Mouse (Mus musculus) liver (tissue): Measurements from ENCODE around the gene Dennd2a.

Source experiments
- DNase-seq: peaks from one replicate; pipeline ENCODE4 v3.0.0-alpha.2; 2020; ENCODE audit warnings: mixed read lengths

Gene Dennd2a

DNA sequence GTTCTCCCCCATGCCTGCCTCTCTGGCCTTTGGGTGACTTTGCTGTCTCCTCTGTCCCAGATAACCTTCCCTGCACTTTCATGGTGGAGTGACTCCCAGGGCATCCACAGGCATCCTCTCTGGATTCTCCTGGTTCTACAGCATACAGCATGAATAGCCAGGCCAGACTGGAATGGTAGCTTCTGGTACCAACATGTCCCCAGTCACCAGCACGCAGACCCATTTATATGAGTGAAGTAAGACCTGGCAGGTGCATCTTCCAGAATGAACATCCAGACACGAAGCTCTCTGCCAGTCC is 2.1 kb downstream of the Dennd2a start:
- DNase-seq: no peak

DNA sequence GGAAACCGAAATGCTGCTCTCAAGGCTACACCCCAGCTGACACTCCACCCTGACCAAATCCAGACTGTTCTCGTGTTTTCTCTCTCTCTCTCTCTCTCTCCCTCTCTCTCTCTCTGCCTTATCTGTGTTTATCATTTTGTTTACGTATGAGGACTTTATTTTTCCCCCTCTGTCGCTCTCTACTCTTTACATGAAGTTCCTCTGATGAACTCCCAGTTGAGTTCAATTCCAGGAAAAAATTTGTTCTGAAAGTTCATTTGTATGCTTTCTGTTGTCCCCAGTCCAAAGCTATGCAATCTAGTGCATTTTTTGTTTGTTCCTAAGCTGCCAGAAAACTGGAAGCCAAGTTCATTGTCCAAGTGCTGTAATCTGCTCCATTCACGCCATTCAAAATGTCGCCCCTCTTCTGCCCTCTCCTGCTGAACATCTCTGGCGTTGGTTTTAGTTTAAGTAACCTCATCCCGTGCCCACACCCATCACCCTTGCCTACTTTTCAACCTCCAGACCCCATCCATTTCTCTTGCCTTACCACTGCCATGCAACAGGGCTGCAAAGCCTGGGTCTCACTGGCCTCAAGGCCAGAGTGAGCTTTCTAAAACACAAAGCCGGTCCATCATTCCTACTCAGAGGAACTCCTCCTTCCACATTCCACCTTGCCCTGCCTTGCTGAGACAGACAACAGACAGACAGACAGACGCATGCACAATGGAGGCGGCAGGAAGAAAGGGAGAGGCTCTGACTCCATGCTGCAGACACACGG is 2.6 kb downstream of the Dennd2a start:
- no peak for DNase-seq

DNA sequence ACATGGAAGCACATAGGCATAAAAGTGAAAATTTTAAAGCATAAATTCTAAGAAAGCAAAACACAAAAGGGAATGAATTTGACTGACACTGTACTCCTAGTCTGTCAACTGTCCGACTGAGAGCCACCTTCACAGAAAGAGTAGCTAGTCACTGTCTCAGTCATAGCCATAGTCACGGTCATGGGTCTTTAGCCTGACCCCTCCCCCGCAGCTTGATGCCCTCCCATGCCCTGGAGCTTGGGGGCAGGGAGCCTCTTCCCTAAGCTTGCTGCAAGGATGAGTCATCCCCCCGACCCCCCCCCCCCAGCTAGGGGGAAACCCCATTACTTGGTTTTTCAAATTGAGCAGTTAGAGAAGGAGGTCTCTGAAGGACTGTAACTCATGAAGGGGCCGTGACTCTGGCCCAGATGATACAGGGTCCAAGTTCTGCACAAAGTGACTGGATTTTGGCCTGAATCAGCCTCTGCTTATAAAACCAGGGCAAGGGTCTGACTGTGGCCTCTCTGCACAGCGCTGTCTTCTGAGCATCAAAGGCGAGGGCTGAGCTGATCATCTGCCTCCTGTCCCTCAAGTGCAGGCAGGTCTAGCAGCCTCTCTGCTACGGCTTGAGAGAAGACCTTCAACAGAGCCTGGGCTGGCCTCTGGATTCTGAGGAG is 5.6 kb downstream of the Dennd2a start:
- no peak for DNase-seq

DNA sequence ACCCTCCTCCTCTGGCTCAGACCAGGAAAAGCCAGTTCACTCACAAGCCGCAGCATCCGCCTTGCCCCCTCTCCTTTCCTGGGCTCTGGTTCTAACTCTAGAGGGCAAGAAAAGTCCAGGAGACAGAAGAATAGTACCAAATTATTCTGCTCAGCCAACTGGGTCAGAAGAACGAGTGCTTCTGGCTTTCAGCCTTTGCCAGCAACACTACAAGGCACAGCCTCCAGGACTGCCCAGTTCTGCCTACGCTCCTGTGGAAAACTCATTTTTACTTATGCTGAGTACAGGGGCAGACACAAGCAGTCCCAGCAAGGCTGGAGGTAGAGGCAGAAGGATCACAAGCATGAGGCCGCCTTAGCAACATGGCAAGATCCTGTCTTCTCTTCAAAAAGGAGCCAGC is 9.6 kb downstream of the Dennd2a start:
- no peak for DNase-seq

DNA sequence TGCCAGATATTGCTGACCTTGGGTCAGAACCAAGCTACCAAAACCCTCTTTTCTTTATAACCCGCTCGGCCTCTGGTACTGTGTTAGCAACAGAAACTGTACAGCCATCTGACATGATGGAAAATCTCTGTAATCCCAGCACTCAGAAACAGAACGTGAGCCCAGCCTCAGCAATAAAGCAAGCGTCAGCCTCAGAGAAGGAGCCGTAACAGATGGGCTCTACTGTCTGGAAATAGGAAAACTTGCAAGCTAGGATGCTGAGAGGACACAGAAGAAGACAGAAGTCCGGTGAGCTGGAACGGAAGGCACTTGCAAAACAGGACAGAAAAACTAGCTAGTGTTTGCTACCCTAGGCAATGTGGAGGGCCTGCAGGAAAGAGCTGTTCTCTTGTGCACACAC is 12.2 kb downstream of the Dennd2a start:
- DNase-seq: no peak

DNA sequence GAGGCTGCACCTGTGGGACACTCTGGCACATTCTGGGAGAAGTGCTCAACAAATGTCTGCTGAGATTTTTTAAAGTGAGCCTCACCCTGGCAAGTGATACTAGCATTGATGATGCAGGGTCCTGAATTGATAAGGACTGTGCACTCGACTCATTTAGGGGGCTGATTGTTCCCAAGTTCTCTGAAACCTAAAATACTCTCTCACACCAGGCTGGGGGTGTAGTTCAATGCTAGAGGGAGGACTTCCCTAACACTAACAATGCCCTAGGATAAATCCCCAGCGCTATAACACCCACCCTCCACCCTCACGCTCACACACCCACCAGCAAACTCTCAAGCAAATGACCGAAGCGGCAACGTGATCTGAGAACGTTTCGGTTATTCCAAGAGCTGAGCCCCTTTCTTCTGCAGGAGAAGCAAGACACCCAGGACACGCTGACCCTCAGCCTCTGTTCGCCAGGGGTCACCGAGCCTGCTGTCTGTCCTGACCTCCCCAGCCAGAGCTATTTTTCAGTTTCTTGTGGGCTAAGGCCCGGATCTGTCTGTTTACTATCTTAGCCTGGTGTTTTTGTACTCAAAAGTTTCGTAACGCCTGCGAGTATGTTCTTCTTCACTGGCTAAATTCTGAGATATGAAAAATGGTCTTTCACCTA is 13.8 kb downstream of the Dennd2a start:
- no peak for DNase-seq

DNA sequence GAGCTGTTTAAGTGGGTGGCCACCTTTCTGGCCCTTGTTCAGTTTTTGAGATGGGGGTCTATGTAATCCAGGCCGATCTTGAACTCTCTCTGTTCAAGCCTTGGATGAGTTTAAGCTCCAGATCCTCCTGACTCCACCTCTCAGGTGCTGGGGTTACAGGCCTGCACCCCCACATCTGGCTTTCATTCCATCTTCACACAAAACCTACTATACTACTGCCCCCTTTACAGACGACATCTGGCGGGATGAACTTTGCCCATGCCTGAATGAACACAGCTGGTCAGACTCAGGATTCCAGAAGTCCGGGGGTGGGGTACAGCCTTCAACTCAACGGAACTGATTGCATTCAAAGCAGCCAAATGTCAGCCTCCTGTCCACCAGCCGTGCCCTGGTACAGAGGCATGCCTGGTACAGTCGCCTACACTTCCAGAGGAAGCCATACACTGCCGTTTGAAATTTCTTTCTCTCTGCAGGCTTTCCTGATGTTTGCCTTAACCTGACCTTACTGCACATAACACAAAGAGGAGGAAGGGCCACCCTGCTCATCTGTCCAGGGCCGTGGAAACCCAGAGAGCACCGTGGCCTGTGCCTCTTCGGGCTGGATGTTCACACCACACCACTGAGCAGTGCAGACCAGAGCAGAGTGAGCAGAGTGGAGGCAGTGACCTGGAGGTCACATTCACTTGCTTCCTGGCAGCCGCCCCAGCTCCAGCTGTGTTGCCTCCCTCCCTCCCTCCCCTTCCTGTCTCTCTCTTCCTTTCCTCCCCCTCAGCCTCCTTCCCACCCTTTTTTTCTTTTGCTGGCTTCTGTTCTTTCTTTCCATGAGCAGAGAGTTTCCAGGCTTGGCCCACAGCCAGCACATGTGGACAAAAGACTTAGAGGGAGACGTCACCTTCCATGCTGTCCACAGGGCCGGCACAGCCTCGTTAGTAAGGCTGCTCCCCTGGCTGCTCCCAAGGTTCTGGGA is 14.8 kb downstream of the Dennd2a start:
- peak; percentile 66 for DNase-seq

DNA sequence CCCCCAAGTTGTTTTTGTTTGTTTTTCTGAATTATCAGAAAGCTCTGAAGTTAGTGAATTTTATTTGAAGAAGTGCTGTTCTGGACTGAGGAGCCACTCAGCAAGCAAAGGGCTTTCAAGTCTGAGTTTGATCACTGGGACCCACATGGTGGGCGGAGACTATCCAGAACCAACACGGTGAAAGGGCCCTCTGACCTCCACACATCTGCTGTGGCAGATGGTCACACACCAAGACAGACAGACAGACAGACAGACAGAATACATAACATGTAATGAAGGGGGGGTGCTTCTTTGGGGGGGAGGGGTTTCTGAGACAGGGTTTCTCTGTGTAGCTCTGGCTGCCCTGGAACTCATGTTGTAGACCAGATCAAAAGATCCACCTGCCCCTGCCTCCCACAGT is 17.1 kb downstream of the Dennd2a start:
- no peak for DNase-seq

DNA sequence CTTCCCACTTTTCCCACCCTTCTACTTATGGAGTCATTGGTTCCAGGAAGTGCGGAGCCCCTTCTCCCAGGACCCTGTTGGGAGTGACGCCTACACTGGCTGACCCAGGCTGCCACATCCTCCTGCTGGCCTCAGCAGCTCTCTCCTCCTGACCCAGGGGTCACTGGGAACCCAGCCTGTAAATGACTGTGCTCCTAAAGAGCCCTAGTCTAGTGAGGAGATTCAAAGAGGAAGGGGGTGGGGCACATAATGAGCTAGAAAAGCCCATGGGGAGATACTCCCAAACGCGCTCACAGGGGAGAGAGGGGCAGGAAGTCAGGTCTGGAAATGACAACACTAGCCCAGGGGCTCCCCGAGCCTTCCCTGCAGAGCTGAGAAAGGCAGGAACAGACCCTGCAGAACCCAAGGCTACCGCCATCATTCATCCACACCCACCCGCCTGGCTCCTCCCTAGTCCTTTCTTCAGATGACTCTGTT is 17.9 kb downstream of the Dennd2a start:
- peak; percentile 32 for DNase-seq

DNA sequence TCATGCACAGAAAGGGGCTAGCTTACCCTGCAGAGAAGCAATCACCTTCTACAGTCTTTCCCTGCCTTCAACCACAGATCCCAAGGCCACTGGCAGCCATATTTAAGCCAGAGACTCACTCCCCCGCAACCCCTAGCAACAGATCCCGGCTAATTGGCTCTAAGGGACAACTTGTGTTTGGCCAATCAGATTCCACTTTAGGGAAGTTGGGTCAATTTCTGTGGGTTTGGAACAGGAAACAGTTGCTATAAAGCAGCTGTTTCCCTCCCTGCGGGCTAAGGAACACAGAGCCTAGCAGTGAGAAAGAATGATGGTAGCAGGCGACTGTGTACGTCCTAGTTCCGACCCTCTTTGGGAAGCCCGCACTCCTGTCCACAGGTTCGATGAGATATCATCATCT is 19.4 kb downstream of the Dennd2a start:
- no peak for DNase-seq

DNA sequence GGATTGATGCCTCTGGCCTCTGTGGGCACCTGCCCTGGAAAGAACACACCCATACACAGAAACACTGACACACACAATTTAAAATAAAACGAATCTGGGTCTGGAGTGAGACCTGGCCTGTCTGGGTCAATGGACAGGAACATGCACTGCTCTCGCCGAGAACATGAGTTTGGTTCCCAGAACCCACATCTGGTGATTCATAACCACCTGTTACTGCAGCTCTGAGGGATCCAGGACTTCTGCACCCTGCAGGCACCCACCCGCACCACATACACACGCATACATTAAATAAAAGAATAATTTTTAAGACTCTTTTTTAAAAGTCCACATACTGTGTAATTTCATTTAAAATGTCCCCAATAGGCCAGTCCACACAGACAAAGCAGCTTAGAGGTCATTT is 20.4 kb downstream of the Dennd2a start:
- no peak for DNase-seq

DNA sequence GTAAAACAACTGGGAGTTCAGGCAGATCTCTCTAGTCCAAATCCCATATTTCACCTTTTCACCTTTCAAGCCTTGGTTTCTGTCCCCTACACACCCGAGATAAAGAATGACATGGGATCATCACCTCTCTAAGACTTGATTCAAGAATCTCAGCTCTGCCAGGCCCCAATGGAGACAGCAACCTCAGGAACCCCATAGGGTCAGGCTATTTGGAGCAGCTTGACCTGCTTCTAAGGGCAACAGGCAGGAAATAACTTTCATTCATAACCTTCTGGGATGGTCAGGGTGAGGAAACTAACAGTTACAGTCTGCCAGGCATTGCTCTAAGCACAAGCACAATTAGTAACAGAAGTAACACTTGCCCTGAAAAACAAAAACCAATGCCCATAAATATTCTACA is 21.0 kb downstream of the Dennd2a start:
- no peak for DNase-seq

DNA sequence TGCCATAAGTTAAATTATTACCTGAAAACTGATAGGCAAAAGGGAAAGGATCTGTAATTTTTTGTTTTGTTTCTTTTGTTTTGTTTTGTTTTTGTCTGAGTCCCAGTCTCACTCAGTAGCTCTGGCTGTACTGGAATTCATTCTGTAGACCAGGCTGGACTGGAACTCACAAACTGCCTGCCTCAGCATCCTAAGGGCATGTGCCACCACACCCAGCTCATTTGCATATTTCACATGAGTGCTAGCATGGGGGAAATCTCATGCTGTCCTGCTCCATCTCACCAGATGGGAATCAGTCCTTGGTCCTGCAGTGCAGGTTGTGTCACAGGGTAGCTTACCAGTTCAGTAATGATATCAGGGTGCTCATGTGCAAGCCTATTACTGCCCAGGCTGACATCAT is 22.7 kb downstream of the Dennd2a start:
- DNase-seq: no peak

DNA sequence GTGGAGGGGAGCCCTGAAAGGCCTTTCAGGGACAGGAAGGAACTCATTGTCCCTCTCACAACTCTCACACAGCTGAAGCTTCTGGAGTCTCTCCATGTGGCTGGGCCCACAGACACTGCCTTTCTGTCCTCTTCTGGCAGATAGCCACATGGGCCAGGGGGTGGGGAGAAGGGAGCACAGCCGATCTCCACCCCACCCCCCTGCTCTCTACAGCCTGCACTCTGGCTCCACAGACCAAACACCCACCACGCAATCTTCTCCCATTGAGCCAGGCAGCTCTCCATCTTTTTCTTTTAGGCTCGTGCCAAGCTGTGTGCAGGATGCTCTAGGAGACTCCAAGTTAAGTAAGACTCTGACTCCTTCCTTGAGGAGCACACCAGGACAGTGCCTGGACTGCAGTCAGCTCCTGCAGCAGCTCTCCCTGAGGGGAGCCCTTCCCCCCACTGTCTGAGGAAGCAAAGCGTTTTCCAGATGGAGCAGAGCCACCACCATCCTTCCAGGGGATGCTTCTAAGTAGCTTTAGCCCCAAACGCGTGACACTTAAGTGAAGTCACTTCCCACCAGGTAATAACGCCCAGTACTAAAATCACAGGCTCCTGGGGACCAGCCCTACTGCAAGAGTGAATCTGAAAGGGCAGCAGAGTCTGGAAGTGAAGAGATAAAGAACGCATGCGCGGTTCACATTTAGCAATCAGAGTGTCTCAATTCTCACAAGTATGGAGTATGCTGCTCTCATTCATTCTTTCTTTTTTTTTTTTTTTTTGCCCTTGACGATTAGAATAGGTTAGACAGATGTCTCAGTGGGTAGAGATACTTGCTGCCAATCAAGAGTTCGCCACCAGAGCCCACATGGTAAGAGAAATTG is 28.8 kb downstream of the Dennd2a start:
- DNase-seq: peak; percentile 43

DNA sequence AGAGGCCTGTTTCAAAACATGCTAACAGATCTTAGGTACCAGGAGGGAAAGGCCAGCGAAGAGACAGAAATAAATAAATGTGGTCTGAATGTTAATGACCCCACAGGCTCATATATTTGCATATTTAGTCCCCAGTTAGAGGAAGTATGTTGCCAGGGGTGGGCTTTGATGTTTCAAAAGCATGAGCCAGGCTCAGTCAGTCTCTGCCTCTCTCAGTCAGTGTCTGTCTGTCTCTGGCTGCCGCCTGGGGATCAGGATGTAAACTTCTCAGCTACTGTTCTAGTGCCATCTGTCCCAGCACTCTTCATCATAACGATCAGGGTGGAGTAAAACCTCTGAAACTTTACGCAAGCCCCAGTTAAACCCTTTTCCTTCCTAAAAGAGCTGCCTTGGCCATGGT is 29.9 kb downstream of the Dennd2a start:
- DNase-seq: no peak

DNA sequence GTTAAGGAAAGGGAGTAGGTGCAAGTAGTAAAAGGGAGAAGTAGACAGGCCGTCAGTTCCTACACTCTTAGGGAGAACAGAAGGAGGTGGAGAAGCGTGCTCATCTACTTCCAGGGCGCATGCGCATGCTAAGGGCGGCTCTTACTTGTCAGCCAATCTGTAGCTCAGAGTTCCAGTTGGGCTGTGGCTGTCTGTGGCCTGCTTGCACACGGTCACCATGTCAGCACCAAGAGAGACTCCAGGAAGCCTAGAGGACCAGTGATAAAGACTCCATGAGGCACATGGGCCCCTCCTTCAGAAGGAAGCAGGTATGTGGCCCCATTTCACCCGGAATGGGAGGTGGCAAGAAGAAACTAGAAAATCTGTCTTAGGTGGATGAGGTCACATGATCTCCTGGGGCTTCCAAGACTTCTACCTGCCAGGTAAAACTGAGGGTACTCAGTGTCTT is 30.3 kb downstream of the Dennd2a start:
- no peak for DNase-seq

DNA sequence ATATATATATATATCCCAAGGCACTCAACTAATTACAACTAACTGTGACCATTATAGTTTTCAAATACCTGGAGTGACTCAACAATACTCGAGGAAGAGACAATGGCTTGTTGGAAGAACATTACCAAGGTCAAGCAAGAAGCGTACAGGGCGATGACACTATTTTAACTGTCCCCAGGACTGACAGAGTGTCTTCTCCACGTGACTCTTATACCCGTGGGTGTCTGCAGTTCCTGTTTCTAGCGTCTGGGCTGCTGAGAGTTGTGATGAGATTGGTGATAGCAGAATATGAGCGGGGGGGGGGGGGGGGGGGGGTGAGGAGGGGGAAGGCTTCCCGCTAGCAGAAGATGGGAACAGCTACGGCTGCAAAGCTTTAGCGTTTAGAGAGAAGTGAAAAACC is 30.9 kb downstream of the Dennd2a start:
- no peak for DNase-seq

DNA sequence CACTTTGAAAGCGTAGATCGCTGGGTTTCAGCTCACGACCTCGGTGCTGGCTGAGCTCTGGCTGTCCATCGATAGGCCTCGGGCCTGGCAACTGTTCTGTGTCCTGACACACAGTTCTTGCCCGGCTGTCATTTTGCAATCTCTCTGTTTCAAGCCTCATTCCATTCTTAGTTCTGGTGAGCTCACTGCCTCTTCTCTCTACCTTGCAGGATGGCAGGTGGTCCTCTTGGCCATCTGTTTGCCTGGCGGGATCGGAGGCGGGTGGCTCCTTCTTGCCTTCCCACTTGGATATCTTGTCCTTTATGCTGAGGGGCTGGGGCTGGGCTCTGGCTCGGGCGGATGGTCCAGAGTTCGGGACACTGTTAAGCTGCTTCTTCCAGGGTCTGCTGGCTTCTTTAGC is 34.5 kb downstream of the Dennd2a start:
- no peak for DNase-seq

DNA sequence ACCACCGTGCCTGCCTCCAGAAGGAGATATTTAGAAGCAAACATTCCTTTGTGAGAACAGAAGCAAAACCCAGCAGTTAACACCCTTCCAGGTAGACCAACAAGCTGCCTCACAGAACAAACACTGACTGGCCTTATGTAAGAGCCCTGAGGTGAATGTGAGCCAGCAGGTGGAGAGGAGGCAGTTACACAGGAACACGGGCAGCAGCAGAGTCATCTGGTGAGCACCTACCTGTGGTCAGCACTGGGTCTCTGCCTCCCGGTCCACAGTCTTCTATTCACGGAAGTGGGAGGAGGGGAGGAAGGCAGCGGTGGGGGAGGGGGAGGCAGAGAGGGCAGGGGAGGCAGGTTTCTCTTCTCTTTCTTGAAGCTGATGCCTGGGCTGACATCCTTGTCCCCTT is 35.2 kb downstream of the Dennd2a start:
- DNase-seq: no peak

DNA sequence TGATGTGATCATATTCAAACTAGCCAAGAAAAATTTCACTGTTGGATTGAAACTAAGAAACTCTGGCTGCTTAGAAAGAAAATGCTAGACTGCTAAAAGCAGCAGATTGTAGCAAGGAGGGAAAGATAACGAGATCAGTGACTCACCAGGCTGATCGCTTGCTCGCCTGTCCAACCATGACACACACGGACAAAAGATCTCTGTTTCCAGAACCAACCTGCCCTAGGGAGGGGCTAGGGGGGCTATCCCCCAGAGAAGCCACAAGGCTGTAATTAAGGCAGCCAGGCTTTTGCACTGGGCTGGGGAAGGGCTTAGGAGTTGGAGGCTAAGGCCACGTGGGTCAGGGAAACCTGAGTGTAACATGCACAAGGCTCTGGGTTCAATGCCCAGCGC is 41.9 kb downstream of the Dennd2a start:
- DNase-seq: no peak

DNA sequence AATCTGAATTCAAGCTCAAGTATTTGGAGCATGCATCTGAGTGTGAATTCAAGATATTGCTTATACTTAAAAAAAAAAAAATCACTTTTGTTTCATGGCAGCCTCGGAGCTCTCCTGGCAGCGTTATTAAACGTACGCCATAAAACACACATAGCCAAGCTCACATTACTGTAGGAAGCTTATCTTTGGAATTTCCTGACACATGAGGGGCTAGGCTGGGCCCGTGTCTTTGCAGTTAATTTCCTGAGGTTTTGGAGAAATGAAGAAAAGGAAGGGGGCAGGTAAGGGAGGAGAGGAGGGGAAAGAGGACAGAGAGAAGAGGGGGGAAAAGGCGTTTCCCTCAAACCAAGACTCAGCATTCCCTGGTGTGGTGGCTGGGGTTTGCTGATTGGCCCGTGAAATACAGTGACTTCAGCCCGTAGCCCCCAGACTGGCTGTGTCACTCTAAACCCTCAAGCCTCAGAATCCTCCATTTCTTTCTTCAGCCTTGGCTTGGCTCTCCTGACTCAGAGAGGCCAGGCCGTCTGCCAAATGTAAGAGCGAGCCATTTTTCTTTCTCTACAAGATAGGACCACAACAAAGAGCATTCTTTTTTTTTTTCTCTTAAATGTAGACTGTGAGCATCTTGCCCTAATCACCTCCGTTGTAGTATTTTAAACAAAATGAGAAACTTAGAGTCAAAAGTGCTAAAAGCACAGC is 42.5 kb downstream of the Dennd2a start:
- DNase-seq: no peak
